Mouse (Mus musculus): ENCODE data around the gene P3h3.

- TF ChIP-seq CTCF (IDR thresholded peaks at IDR 0.05; ENCODE audit: borderline replicate concordance, extremely low read depth, insufficient read depth, insufficient read length), result no peak
- no peak for TF ChIP-seq POLR2A (IDR thresholded peaks at IDR 0.05; ENCODE audit: borderline replicate concordance, extremely low read depth, insufficient read depth, insufficient read length, poor library complexity, severe bottlenecking)
Measured at GRCm38 (mm10) chr6:124850535-124850934, 7.0 kb downstream of the P3h3 start.

Data from brain, embryonic 14.5 days (tissue).